Mouse (Mus musculus) limb, embryonic 14.5 days (tissue): ENCODE data around the gene Il18bp. TPM values are rescaled to one million over a fixed set of nuclear protein-coding genes. Genes with fewer than 3 reads are reported as not detected.

ENCODE experiments used
- ATAC-seq: fragments of 200-750 bp; cut with Nextera tagmentation; 2 replicates; pipeline ENCODE4 v1.8.0; 2017; ENCODE audit warnings: low read depth, moderate number of reproducible peaks, moderate TSS enrichment; ENCODE audit not compliant: low FRiP score
- DNase-seq: peaks from one replicate; pipeline ENCODE4 v3.0.0-alpha.2; 2015; ENCODE audit warnings: low spot score
- H3K27ac ChIP-seq: fragments of 300-500 bp; sonication (generic); replicated peaks from 2 replicates; pipeline ENCODE4 v1.5.1; 2014; ENCODE audit warnings: low read depth, mild to moderate bottlenecking, low read length, moderate library complexity, mixed read lengths
- H3K27me3 ChIP-seq: fragments of 300-500 bp; sonication (generic); 2 replicates; pipeline ENCODE4 v1.6.1; 2014; ENCODE audit warnings: low read length, mixed read lengths; ENCODE audit not compliant: control insufficient read depth, insufficient read depth
- H3K36me3 ChIP-seq: fragments of 300-500 bp; sonication (generic); 2 replicates; pipeline ENCODE4 v1.6.1; 2014; ENCODE audit warnings: mild to moderate bottlenecking, low read length, moderate library complexity, mixed read lengths; ENCODE audit not compliant: control insufficient read depth, insufficient read depth
- H3K4me1 ChIP-seq: fragments of 300-500 bp; sonication (generic); 2 replicates; pipeline ENCODE4 v1.6.1; 2014; ENCODE audit warnings: antibody characterized with exemption, low read length, mixed read lengths; ENCODE audit not compliant: control insufficient read depth, insufficient read depth
- H3K4me2 ChIP-seq: fragments of 300-500 bp; sonication (generic); replicated peaks from 2 replicates; pipeline ENCODE4 v1.6.1; 2014; ENCODE audit warnings: low read depth, mild to moderate bottlenecking, low read length, moderate library complexity; ENCODE audit not compliant: severe bottlenecking
- H3K4me3 ChIP-seq: fragments of 300-500 bp; sonication (generic); replicated peaks from 2 replicates; pipeline ENCODE4 v1.5.1; 2014; ENCODE audit warnings: low read length
- H3K9ac ChIP-seq: fragments of 300-500 bp; sonication (generic); 2 replicates; pipeline ENCODE4 v1.6.1; 2014; ENCODE audit warnings: mild to moderate bottlenecking, low read depth, low read length, moderate library complexity; ENCODE audit not compliant: severe bottlenecking
- H3K9me3 ChIP-seq: fragments of 300-500 bp; sonication (generic); 2 replicates; pipeline ENCODE4 v1.6.1; 2016; ENCODE audit warnings: low read length; ENCODE audit not compliant: control insufficient read depth
- POLR2A ChIP-seq: fragments of 200-500 bp; IDR thresholded peaks from 2 replicates; pipeline ENCODE4 v1.8.0; 2012; ENCODE audit warnings: inconsistent platforms, mild to moderate bottlenecking, moderate library complexity, borderline replicate concordance; ENCODE audit not compliant: insufficient read depth, insufficient read length; ENCODE audit errors: extremely low read depth
- WGBS: fragments of 180-500 bp; shearing (Covaris S2); extraction: QIAGEN DNeasy Blood & Tissue Kit; methylation state at CpG from one replicate; pipeline ENCODE4 v1.1.7; 2014; 5-methylcytosine and 5-hydroxymethylcytosine counted together
- polyA plus RNA-seq, 2 experiments: library from polyadenylated mRNA; depleted of rRNA in 1 of 2; stranded (reverse) in 1 of 2; unstranded in 1 of 2; fragments of >200 nt; fragmentation: Nextera tagmentation in 1 of 2; extraction: Ambion mirVana in 1 of 2; gene quantifications; 2 replicates each; pipeline versions ENCODE4 v1.2.1 to v1.2.3; 2012 to 2014

The Il18bp gene
- polyA plus RNA-seq, 2 experiments = 2.2 to 12.9 TPM

GRCm38 (mm10) chr7:101965606-101966005, 52.9 kb downstream of the Il18bp start:
- ATAC-seq = no peak
- TF ChIP-seq POLR2A = no peak
- WGBS = 56% methylated on average over 2 of the region's 2 CpGs

More at GRCm38 (mm10) chr7:101965606-101966005, 52.9 kb downstream of the Il18bp start:
- no peak for DNase-seq
- Histone ChIP-seq H3K36me3 (no peaks in the 10 kb centered on the region), H3K4me3 (no peak overlapping the region), H3K9me3 (no peaks in the 10 kb centered on the region), H3K27me3 (no peaks in the 10 kb centered on the region), H3K4me1 (peaks cover 20% of the 10 kb centered on the region), H3K9ac (no peak overlapping the region), H3K27ac (no peak overlapping the region), H3K4me2 (no peak overlapping the region)

Other genes starting within 250 kb of the Il18bp start
- 0.13 and 0.41 TPM in 2 replicates for gene Phox2a, start 200.4 kb downstream of the Il18bp start, polyA plus RNA-seq (2012; rRNA removed)
- gene Phox2a, start 200.4 kb downstream of the Il18bp start, polyA plus RNA-seq (2014; fragmentation: Nextera tagmentation; extraction: Ambion mirVana) = 0.26 TPM in 1 of 2 replicates, not detected in the other
- 111 and 152 TPM in 2 replicates for gene Inppl1, start 180.5 kb downstream of the Il18bp start, polyA plus RNA-seq (2012; rRNA removed)
- 30.5 and 44.5 TPM in 2 replicates for gene Inppl1, start 180.5 kb downstream of the Il18bp start, polyA plus RNA-seq (2014; fragmentation: Nextera tagmentation; extraction: Ambion mirVana)
- 3.4 and 4.8 TPM in 2 replicates for gene Folr2, start 161.5 kb downstream of the Il18bp start, polyA plus RNA-seq (2012; rRNA removed)
- gene Folr2, start 161.5 kb downstream of the Il18bp start, polyA plus RNA-seq (2014; fragmentation: Nextera tagmentation; extraction: Ambion mirVana) = 2.8 and 3.1 TPM in 2 replicates
- gene Anapc15, start 155.0 kb downstream of the Il18bp start, polyA plus RNA-seq (2012; rRNA removed) = 67.2 and 68.9 TPM in 2 replicates
- gene Anapc15, start 155.0 kb downstream of the Il18bp start, polyA plus RNA-seq (2014; fragmentation: Nextera tagmentation; extraction: Ambion mirVana) = 44.7 and 60.5 TPM in 2 replicates
- 1.1 and 1.3 TPM in 2 replicates for gene Folr1, start 147.9 kb downstream of the Il18bp start, polyA plus RNA-seq (2012; rRNA removed)
- 1.0 TPM in 1 of 2 replicates, not detected in the other for gene Folr1, start 147.9 kb downstream of the Il18bp start, polyA plus RNA-seq (2014; fragmentation: Nextera tagmentation; extraction: Ambion mirVana)
- gene Lamtor1, start 112.8 kb downstream of the Il18bp start, polyA plus RNA-seq (2012; rRNA removed) = 176 and 203 TPM in 2 replicates
- gene Lamtor1, start 112.8 kb downstream of the Il18bp start, polyA plus RNA-seq (2014; fragmentation: Nextera tagmentation; extraction: Ambion mirVana) = 154 and 166 TPM in 2 replicates
- gene Tomt, start 112.3 kb downstream of the Il18bp start, polyA plus RNA-seq (2012; rRNA removed) = 0.18 and 0.23 TPM in 2 replicates
- 0.29 and 0.41 TPM in 2 replicates for gene Tomt, start 112.3 kb downstream of the Il18bp start, polyA plus RNA-seq (2014; fragmentation: Nextera tagmentation; extraction: Ambion mirVana)
- gene Lrrc51, start 84.8 kb downstream of the Il18bp start, polyA plus RNA-seq (2012; rRNA removed) = 11.4 and 11.7 TPM in 2 replicates
- 7.5 and 12.6 TPM in 2 replicates for gene Lrrc51, start 84.8 kb downstream of the Il18bp start, polyA plus RNA-seq (2014; fragmentation: Nextera tagmentation; extraction: Ambion mirVana)
- 112 and 126 TPM in 2 replicates for gene Numa1, start 84.6 kb downstream of the Il18bp start, polyA plus RNA-seq (2012; rRNA removed)
- 106 and 126 TPM in 2 replicates for gene Numa1, start 84.6 kb downstream of the Il18bp start, polyA plus RNA-seq (2014; fragmentation: Nextera tagmentation; extraction: Ambion mirVana)
- gene Rnf121, start 46.8 kb upstream of the Il18bp start, polyA plus RNA-seq (2012; rRNA removed) = 62.3 and 83.0 TPM in 2 replicates
- gene Rnf121, start 46.8 kb upstream of the Il18bp start, polyA plus RNA-seq (2014; fragmentation: Nextera tagmentation; extraction: Ambion mirVana) = 32.6 and 34.1 TPM in 2 replicates
- 65.1 and 77.5 TPM in 2 replicates for gene Xndc1, start 46.8 kb upstream of the Il18bp start, polyA plus RNA-seq (2012; rRNA removed)
- gene Xndc1, start 46.8 kb upstream of the Il18bp start, polyA plus RNA-seq (2014; fragmentation: Nextera tagmentation; extraction: Ambion mirVana) = 21.4 and 22.9 TPM in 2 replicates
- 9.0 and 9.5 TPM in 2 replicates for gene Xntrpc, start 47.0 kb upstream of the Il18bp start, polyA plus RNA-seq (2012; rRNA removed)
- 1.2 and 1.8 TPM in 2 replicates for gene Xntrpc, start 47.0 kb upstream of the Il18bp start, polyA plus RNA-seq (2014; fragmentation: Nextera tagmentation; extraction: Ambion mirVana)
- gene Trpc2, start 64.4 kb upstream of the Il18bp start, polyA plus RNA-seq (2012; rRNA removed) = 5.5 and 10.8 TPM in 2 replicates
- gene Trpc2, start 64.4 kb upstream of the Il18bp start, polyA plus RNA-seq (2014; fragmentation: Nextera tagmentation; extraction: Ambion mirVana) = not detected in 2 replicates
- 18.2 and 20.4 TPM in 2 replicates for gene Art1, start 83.1 kb upstream of the Il18bp start, polyA plus RNA-seq (2012; rRNA removed)
- gene Art1, start 83.1 kb upstream of the Il18bp start, polyA plus RNA-seq (2014; fragmentation: Nextera tagmentation; extraction: Ambion mirVana) = 15.9 and 21.7 TPM in 2 replicates
- gene Art5, start 90.8 kb upstream of the Il18bp start, polyA plus RNA-seq (2012; rRNA removed) = 2.4 and 2.9 TPM in 2 replicates
- 2.5 and 3.0 TPM in 2 replicates for gene Art5, start 90.8 kb upstream of the Il18bp start, polyA plus RNA-seq (2014; fragmentation: Nextera tagmentation; extraction: Ambion mirVana)
- gene Chrna10, start 98.1 kb upstream of the Il18bp start, polyA plus RNA-seq (2012; rRNA removed) = 0.05 and 0.06 TPM in 2 replicates
- gene Chrna10, start 98.1 kb upstream of the Il18bp start, polyA plus RNA-seq (2014; fragmentation: Nextera tagmentation; extraction: Ambion mirVana) = not detected in 2 replicates
- 27.3 and 28.3 TPM in 2 replicates for gene Nup98, start 191.5 kb upstream of the Il18bp start, polyA plus RNA-seq (2012; rRNA removed)
- gene Nup98, start 191.5 kb upstream of the Il18bp start, polyA plus RNA-seq (2014; fragmentation: Nextera tagmentation; extraction: Ambion mirVana) = 38.9 and 41.5 TPM in 2 replicates
- gene Pgap2, start 191.5 kb upstream of the Il18bp start, polyA plus RNA-seq (2012; rRNA removed) = 77.1 and 108 TPM in 2 replicates
- 94.2 and 102 TPM in 2 replicates for gene Pgap2, start 191.5 kb upstream of the Il18bp start, polyA plus RNA-seq (2014; fragmentation: Nextera tagmentation; extraction: Ambion mirVana)
- gene Rhog, start 237.4 kb upstream of the Il18bp start, polyA plus RNA-seq (2012; rRNA removed) = 48.7 and 55.6 TPM in 2 replicates
- 70.3 and 73.7 TPM in 2 replicates for gene Rhog, start 237.4 kb upstream of the Il18bp start, polyA plus RNA-seq (2014; fragmentation: Nextera tagmentation; extraction: Ambion mirVana)
- 49.1 and 66.1 TPM in 2 replicates for gene Stim1, start 249.1 kb upstream of the Il18bp start, polyA plus RNA-seq (2012; rRNA removed)
- gene Stim1, start 249.1 kb upstream of the Il18bp start, polyA plus RNA-seq (2014; fragmentation: Nextera tagmentation; extraction: Ambion mirVana) = 27.7 and 31.7 TPM in 2 replicates